Mouse (Mus musculus) intestine, embryonic 16.5 days (tissue): ENCODE measurements around the gene Taar4. TPM values are rescaled to one million over a fixed set of nuclear protein-coding genes. Genes with fewer than 3 reads are reported as not detected.

Experiments
- ATAC-seq: fragments of 200-750 bp; cut with Nextera tagmentation; 2 replicates; pipeline ENCODE4 v1.8.0; 2017; ENCODE audit warnings: moderate TSS enrichment, moderate library complexity
- H3K27ac ChIP-seq: fragments of 300-500 bp; sonication (generic); 2 replicates; pipeline ENCODE4 v1.5.1; 2014; ENCODE audit warnings: mild to moderate bottlenecking, low read length
- H3K27me3 ChIP-seq: fragments of 300-500 bp; sonication (generic); replicated peaks from 2 replicates; pipeline ENCODE4 v1.6.1; 2014; ENCODE audit warnings: low read length, control low read depth, mixed read lengths; ENCODE audit not compliant: control insufficient read depth, insufficient read depth
- H3K36me3 ChIP-seq: fragments of 300-500 bp; sonication (generic); 2 replicates; pipeline ENCODE4 v1.6.1; 2014; ENCODE audit warnings: low read length, control low read depth; ENCODE audit not compliant: control insufficient read depth, insufficient read depth
- H3K4me1 ChIP-seq: fragments of 300-500 bp; sonication (generic); 2 replicates; pipeline ENCODE4 v1.6.1; 2014; ENCODE audit warnings: low read length, control low read depth, mixed read lengths; ENCODE audit not compliant: control insufficient read depth, insufficient read depth
- H3K4me2 ChIP-seq: fragments of 300-500 bp; sonication (generic); 2 replicates; pipeline ENCODE4 v1.6.1; 2014; ENCODE audit warnings: low read depth, low read length, control low read depth
- H3K4me3 ChIP-seq: fragments of 300-500 bp; sonication (generic); 2 replicates; pipeline ENCODE4 v1.5.1; 2014; ENCODE audit warnings: mild to moderate bottlenecking, low read length
- H3K9ac ChIP-seq: fragments of 300-500 bp; sonication (generic); 2 replicates; pipeline ENCODE4 v1.6.1; 2014; ENCODE audit warnings: low read depth, low read length
- H3K9me3 ChIP-seq: fragments of 300-500 bp; sonication (generic); 2 replicates; pipeline ENCODE4 v1.6.1; 2016; ENCODE audit warnings: low read length, control low read depth; ENCODE audit not compliant: control insufficient read depth
- WGBS: fragments of 180-500 bp; shearing (Covaris S2); extraction: QIAGEN DNeasy Blood & Tissue Kit; methylation state at CpG from one replicate; pipeline ENCODE4 v1.1.7; 2014; 5-methylcytosine and 5-hydroxymethylcytosine counted together
- polyA plus RNA-seq: library from polyadenylated mRNA; unstranded; fragments of >200 nt; fragmentation: Nextera tagmentation; extraction: Ambion mirVana; gene quantifications from 2 replicates; pipeline ENCODE4 v1.2.1, GENCODE M21; 2015

Taar4 gene
- polyA plus RNA-seq, 1 experiment from 2014 or later, result not detected

GRCm38 (mm10) chr10:23993381-23993780 is 33.1 kb downstream of the Taar4 start, which contains the start of gene Taar7a:
Gene Taar7a, minus strand, starts transcription at chr10:23993481.
- 79% methylated on average over 3 of the region's 3 CpGs for WGBS
- Histone ChIP-seq H3K27me3 (no peaks in the 10 kb centered on the region), H3K9me3 (no peaks in the 10 kb centered on the region), H3K27ac (no peak within 1 kb of the TSS), H3K4me3 (no peak within 1 kb of the TSS), H3K4me2 (no peak within 1 kb of the TSS), H3K36me3 (no peaks in the 10 kb centered on the region), H3K4me1 (no peaks in the 10 kb centered on the region), H3K9ac (no peak within 1 kb of the TSS)
- no peak for ATAC-seq

- WGBS, result 70% methylated on average over 1 of the region's 1 CpGs
- Histone ChIP-seq H3K27me3 (no peaks in the 10 kb centered on the region), H3K36me3 (no peaks in the 10 kb centered on the region), H3K9me3 (no peaks in the 10 kb centered on the region), H3K9ac (no peak within 1 kb of the TSS), H3K4me2 (no peak within 1 kb of the TSS), H3K4me1 (no peaks in the 10 kb centered on the region), H3K4me3 (no peak within 1 kb of the TSS), H3K27ac (no peak within 1 kb of the TSS)
- no peak for ATAC-seq
These were observed 39.3 kb downstream of the Taar4 start, which contains the start of gene Taar7b for GRCm38 (mm10) chr10:23999639-24000038. Gene Taar7b, plus strand, starts transcription at chr10:23999939.

- no peak overlapping the region for H3K9ac ChIP-seq
- H3K9me3 ChIP-seq, result no peaks in the 10 kb centered on the region
- ATAC-seq, result no peak
- no peak overlapping the region for H3K4me3 ChIP-seq
- H3K36me3 ChIP-seq, result no peaks in the 10 kb centered on the region
- WGBS, result 79% methylated on average over 1 of the region's 1 CpGs
- no peaks in the 10 kb centered on the region for H3K4me1 ChIP-seq
- no peak overlapping the region for H3K27ac ChIP-seq
- H3K27me3 ChIP-seq, result no peaks in the 10 kb centered on the region
- H3K4me2 ChIP-seq, result no peak overlapping the region
These were observed 46.1 kb downstream of the Taar4 start for GRCm38 (mm10) chr10:24006442-24006841.

GRCm38 (mm10) chr10:24007034-24007433 is 46.7 kb downstream of the Taar4 start:
- Histone ChIP-seq H3K27me3 (no peaks in the 10 kb centered on the region), H3K4me3 (no peak overlapping the region), H3K36me3 (no peaks in the 10 kb centered on the region), H3K9me3 (no peaks in the 10 kb centered on the region), H3K4me1 (no peaks in the 10 kb centered on the region), H3K9ac (no peak overlapping the region), H3K4me2 (no peak overlapping the region), H3K27ac (no peak overlapping the region)
- WGBS, result 51% methylated on average over 2 of the region's 2 CpGs
- no peak for ATAC-seq

- Histone ChIP-seq H3K27ac (no peak overlapping the region), H3K4me3 (no peak overlapping the region), H3K9me3 (no peaks in the 10 kb centered on the region), H3K4me1 (no peaks in the 10 kb centered on the region), H3K27me3 (no peaks in the 10 kb centered on the region), H3K4me2 (no peak overlapping the region), H3K9ac (no peak overlapping the region), H3K36me3 (no peaks in the 10 kb centered on the region)
- ATAC-seq, result no peak
- WGBS, result 80% methylated on average over 1 of the region's 1 CpGs
These were observed 47.8 kb downstream of the Taar4 start for GRCm38 (mm10) chr10:24008143-24008542.

Other genes with a start within 250 kb of the Taar4 start
- 161 and 175 TPM in 2 replicates for gene Rps12, start 173.2 kb upstream of the Taar4 start, polyA plus RNA-seq
- gene Slc18b1, start 163.5 kb upstream of the Taar4 start, polyA plus RNA-seq, result 21.2 and 21.4 TPM in 2 replicates
- gene Vnn3, start 109.0 kb upstream of the Taar4 start, polyA plus RNA-seq, result 0.21 and 0.31 TPM in 2 replicates
- 2.6 and 2.7 TPM in 2 replicates for gene Vnn1, start 65.8 kb upstream of the Taar4 start, polyA plus RNA-seq
- not detected in 2 replicates for gene Taar1, start 40.1 kb upstream of the Taar4 start, polyA plus RNA-seq
- gene Taar2, start 21.9 kb upstream of the Taar4 start, polyA plus RNA-seq, result not detected in 2 replicates
- not detected in 2 replicates for gene Taar3, start 10.9 kb upstream of the Taar4 start, polyA plus RNA-seq
- not detected in 2 replicates for gene Taar5, start 10.2 kb downstream of the Taar4 start, polyA plus RNA-seq
- not detected in 2 replicates for gene Taar6, start 25.2 kb downstream of the Taar4 start, polyA plus RNA-seq
- not detected in 2 replicates for gene Taar7a, start 33.0 kb downstream of the Taar4 start, polyA plus RNA-seq
- gene Taar7b, start 39.4 kb downstream of the Taar4 start, polyA plus RNA-seq, result not detected in 2 replicates
- gene Taar7d, start 66.7 kb downstream of the Taar4 start, polyA plus RNA-seq, result not detected in 2 replicates
- not detected in 2 replicates for gene Taar7e, start 77.1 kb downstream of the Taar4 start, polyA plus RNA-seq
- not detected in 2 replicates for gene Taar7f, start 89.0 kb downstream of the Taar4 start, polyA plus RNA-seq
- not detected in 2 replicates for gene Taar8a, start 116.0 kb downstream of the Taar4 start, polyA plus RNA-seq
- not detected in 2 replicates for gene Taar8b, start 131.8 kb downstream of the Taar4 start, polyA plus RNA-seq
- 0.13 TPM in 1 of 2 replicates, not detected in the other for gene Taar8c, start 141.4 kb downstream of the Taar4 start, polyA plus RNA-seq
- not detected in 2 replicates for gene Taar9, start 149.0 kb downstream of the Taar4 start, polyA plus RNA-seq
- gene Stx7, start 188.8 kb downstream of the Taar4 start, polyA plus RNA-seq, result 148 and 158 TPM in 2 replicates